Mouse (Mus musculus) stomach, embryonic 16.5 days (tissue): ENCODE data around the gene Exoc3l2. TPM values are rescaled to one million over a fixed set of nuclear protein-coding genes. Genes with fewer than 3 reads are reported as not detected.

ENCODE experiments used
- ATAC-seq: fragments of 200-750 bp; cut with Nextera tagmentation; 2 replicates; pipeline ENCODE4 v1.8.0; 2017; ENCODE audit warnings: moderate number of reproducible peaks, moderate TSS enrichment; ENCODE audit not compliant: insufficient read depth, low FRiP score
- H3K27ac ChIP-seq: fragments of 300-500 bp; sonication (generic); 2 replicates; pipeline ENCODE4 v1.5.1; 2014; ENCODE audit warnings: low read length
- H3K27me3 ChIP-seq: fragments of 300-500 bp; sonication (generic); 2 replicates; pipeline ENCODE4 v1.6.1; 2014; ENCODE audit warnings: low read length, control low read depth, mixed read lengths; ENCODE audit not compliant: control insufficient read depth, insufficient read depth
- H3K36me3 ChIP-seq: fragments of 300-500 bp; sonication (generic); 2 replicates; pipeline ENCODE4 v1.6.1; 2014; ENCODE audit warnings: low read length; ENCODE audit not compliant: control insufficient read depth, insufficient read depth
- H3K4me1 ChIP-seq: fragments of 300-500 bp; sonication (generic); 2 replicates; pipeline ENCODE4 v1.6.1; 2014; ENCODE audit warnings: low read length, control low read depth, mixed read lengths; ENCODE audit not compliant: control insufficient read depth, insufficient read depth
- H3K4me2 ChIP-seq: fragments of 300-500 bp; sonication (generic); 2 replicates; pipeline ENCODE4 v1.6.1; 2014; ENCODE audit warnings: low read depth, low read length, mixed read lengths
- H3K4me3 ChIP-seq: fragments of 300-500 bp; sonication (generic); replicated peaks from 2 replicates; pipeline ENCODE4 v1.5.1; 2014; ENCODE audit warnings: mild to moderate bottlenecking, low read length
- H3K9ac ChIP-seq: fragments of 300-500 bp; sonication (generic); 2 replicates; pipeline ENCODE4 v1.6.1; 2014; ENCODE audit warnings: low read length
- H3K9me3 ChIP-seq: fragments of 300-500 bp; sonication (generic); replicated peaks from 2 replicates; pipeline ENCODE4 v1.6.1; 2016; ENCODE audit warnings: low read length, control low read depth; ENCODE audit not compliant: control insufficient read depth
- WGBS: fragments of 180-500 bp; shearing (Covaris S2); extraction: QIAGEN DNeasy Blood & Tissue Kit; methylation state at CpG from one replicate; pipeline ENCODE4 v1.1.7; 2014; 5-methylcytosine and 5-hydroxymethylcytosine counted together
- polyA plus RNA-seq: library from polyadenylated mRNA; unstranded; fragments of >200 nt; fragmentation: Nextera tagmentation; extraction: Ambion mirVana; gene quantifications from 2 replicates; pipeline ENCODE4 v1.2.1, GENCODE M21; 2015

Gene Exoc3l2
- polyA plus RNA-seq, 1 experiment from 2014 or later, result 0.85 TPM

- peak overlapping the region; percentile 93 for H3K4me3 ChIP-seq
- no peaks in the 10 kb centered on the region for H3K36me3 ChIP-seq
- no peaks in the 10 kb centered on the region for H3K9me3 ChIP-seq
- 18% methylated on average over 6 of the region's 6 CpGs for WGBS
- ATAC-seq, result no peak
- H3K27me3 ChIP-seq, result no peaks in the 10 kb centered on the region
- H3K27ac ChIP-seq, result peak overlapping the region; percentile 60; the same call in 1 of the 2 replicates
- H3K4me2 ChIP-seq, result peak overlapping the region; percentile 91
- peak overlapping the region; percentile 97 for H3K9ac ChIP-seq
- H3K4me1 ChIP-seq, result peaks cover 12% of the 10 kb centered on the region
Measured at GRCm38 (mm10) chr7:19459144-19459870, 3.8 kb upstream of the Exoc3l2 start.

GRCm38 (mm10) chr7:19460500-19460899 is 2.6 kb upstream of the Exoc3l2 start:
- WGBS, result 77% methylated on average over 1 of the region's 1 CpGs
- H3K4me1 ChIP-seq, result peaks cover 12% of the 10 kb centered on the region
- no peak for ATAC-seq

GRCm38 (mm10) chr7:19461488-19461887 is 1.6 kb upstream of the Exoc3l2 start:
- no peak overlapping the region for H3K9ac ChIP-seq
- no peak overlapping the region for H3K27ac ChIP-seq
- no peak overlapping the region for H3K4me3 ChIP-seq
- peaks cover 12% of the 10 kb centered on the region for H3K4me1 ChIP-seq
- no peaks in the 10 kb centered on the region for H3K36me3 ChIP-seq
- H3K4me2 ChIP-seq, result peak overlapping the region; percentile 32
- H3K27me3 ChIP-seq, result no peaks in the 10 kb centered on the region
- ATAC-seq, result no peak
- no peaks in the 10 kb centered on the region for H3K9me3 ChIP-seq
- WGBS, result 11% methylated on average over 6 of the region's 6 CpGs

More at GRCm38 (mm10) chr7:19460500-19460899, 2.6 kb upstream of the Exoc3l2 start:
- Histone ChIP-seq H3K4me2 (no peak overlapping the region), H3K9me3 (no peaks in the 10 kb centered on the region), H3K9ac (no peak overlapping the region), H3K27ac (no peak overlapping the region), H3K36me3 (no peaks in the 10 kb centered on the region), H3K27me3 (no peaks in the 10 kb centered on the region), H3K4me3 (no peak overlapping the region)

GRCm38 (mm10) chr7:19462443-19462842 is 688 bp upstream of the Exoc3l2 start:
- ATAC-seq, result no peak
- WGBS, result 81% methylated on average over 4 of the region's 4 CpGs
- Histone ChIP-seq H3K36me3 (no peaks in the 10 kb centered on the region), H3K4me1 (peaks cover 3% of the 10 kb centered on the region), H3K9me3 (no peaks in the 10 kb centered on the region), H3K4me2 (no peak overlapping the region), H3K27me3 (peaks cover 4% of the 10 kb centered on the region; the same call in 1 of the 2 replicates), H3K4me3 (no peak overlapping the region), H3K27ac (no peak overlapping the region), H3K9ac (no peak overlapping the region)

GRCm38 (mm10) chr7:19464367-19465307 is 1.5 kb downstream of the Exoc3l2 start:
- Histone ChIP-seq H3K36me3 (no peaks in the 10 kb centered on the region), H3K9me3 (no peaks in the 10 kb centered on the region), H3K27me3 (peaks cover 9% of the 10 kb centered on the region), H3K4me1 (no peaks in the 10 kb centered on the region; the same call in 1 of the 2 replicates), H3K9ac (peak overlapping the region; percentile 24), H3K27ac (no peak overlapping the region), H3K4me3 (no peak overlapping the region; the same call in 1 of the 2 replicates), H3K4me2 (peak overlapping the region; percentile 16; the same call in 1 of the 2 replicates)
- ATAC-seq, result no peak
- WGBS, result 16% methylated on average over 22 of the region's 22 CpGs

- Histone ChIP-seq H3K9ac (no peak overlapping the region), H3K9me3 (no peaks in the 10 kb centered on the region), H3K4me3 (no peak overlapping the region), H3K4me1 (no peaks in the 10 kb centered on the region), H3K4me2 (no peak overlapping the region), H3K27me3 (peaks cover 23% of the 10 kb centered on the region), H3K36me3 (no peaks in the 10 kb centered on the region), H3K27ac (no peak overlapping the region)
- ATAC-seq, result no peak
- WGBS, result 64% methylated on average over 5 of the region's 5 CpGs
Measured at GRCm38 (mm10) chr7:19466602-19467145, 3.5 kb downstream of the Exoc3l2 start.

- Histone ChIP-seq H3K9ac (no peak overlapping the region), H3K4me3 (no peak overlapping the region), H3K27me3 (peaks cover 30% of the 10 kb centered on the region), H3K4me1 (no peaks in the 10 kb centered on the region), H3K9me3 (no peaks in the 10 kb centered on the region), H3K36me3 (no peaks in the 10 kb centered on the region), H3K4me2 (no peak overlapping the region), H3K27ac (no peak overlapping the region)
- WGBS, result 38% methylated on average over 6 of the region's 6 CpGs
- no peak for ATAC-seq
Measured at GRCm38 (mm10) chr7:19467638-19468037, 4.5 kb downstream of the Exoc3l2 start.

GRCm38 (mm10) chr7:19468279-19468678 is 5.1 kb downstream of the Exoc3l2 start:
- H3K4me1 ChIP-seq, result no peaks in the 10 kb centered on the region
- H3K4me2 ChIP-seq, result no peak overlapping the region
- H3K27me3 ChIP-seq, result peaks cover 37% of the 10 kb centered on the region
- no peak overlapping the region for H3K27ac ChIP-seq
- no peak for ATAC-seq
- no peaks in the 10 kb centered on the region for H3K9me3 ChIP-seq
- no peaks in the 10 kb centered on the region for H3K36me3 ChIP-seq
- H3K4me3 ChIP-seq, result no peak overlapping the region
- no peak overlapping the region for H3K9ac ChIP-seq
- whole genome bisulfite sequencing, result 56% methylated on average over 12 of the region's 12 CpGs
